Mouse (Mus musculus) v-Abl transformed pro-B cells (cell line): Measurements from ENCODE around the gene Gm49673.
"Not testable (repeated sequence)": the region's sequence is repeated elsewhere in the genome, so short reads cannot be mapped to it uniquely, and the experiment has no call there.

ENCODE experiments used
- in situ Hi-C, 2 experiments: fragments of 400-800 bp; cut with MboI; formaldehyde crosslinking; loops; one replicate each; pipeline ENCODE4 v1.15.1; 2025; ENCODE audit not compliant: unreplicated experiment in 2 of 2

Gm49673 gene

GRCm38 (mm10) chr17:8051247-8051646 is 96.3 kb downstream of the Gm49673 start:
- in situ Hi-C loops, result loop anchor here (5.0 to 25.0 kb wide), 5 partner anchors 136 to 536 kb away; no protein-coding TSS in a partner anchor

DNA sequence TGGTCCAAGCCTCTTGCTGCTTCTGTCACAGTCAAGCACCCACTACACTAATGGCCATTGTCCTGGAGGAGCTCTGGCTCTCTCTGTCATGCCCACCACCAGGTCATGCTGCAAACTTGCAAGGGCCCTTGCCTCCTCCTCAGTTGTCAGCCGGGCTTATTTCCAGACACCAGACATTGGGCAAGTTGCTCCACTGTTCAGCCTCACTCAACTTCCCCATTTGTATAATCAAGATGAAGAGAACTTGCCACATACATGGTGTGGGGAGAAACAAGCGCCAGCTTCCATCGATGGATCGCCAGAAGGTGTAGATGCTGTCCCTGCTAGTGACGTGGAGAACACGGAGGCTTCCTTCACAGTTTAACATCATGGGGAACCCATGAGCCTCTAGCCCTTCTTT is 97.4 kb downstream of the Gm49673 start:
- in situ Hi-C loops, result loop anchor here (5.0 to 25.0 kb wide), 5 partner anchors 137 to 537 kb away; no protein-coding TSS in a partner anchor

DNA sequence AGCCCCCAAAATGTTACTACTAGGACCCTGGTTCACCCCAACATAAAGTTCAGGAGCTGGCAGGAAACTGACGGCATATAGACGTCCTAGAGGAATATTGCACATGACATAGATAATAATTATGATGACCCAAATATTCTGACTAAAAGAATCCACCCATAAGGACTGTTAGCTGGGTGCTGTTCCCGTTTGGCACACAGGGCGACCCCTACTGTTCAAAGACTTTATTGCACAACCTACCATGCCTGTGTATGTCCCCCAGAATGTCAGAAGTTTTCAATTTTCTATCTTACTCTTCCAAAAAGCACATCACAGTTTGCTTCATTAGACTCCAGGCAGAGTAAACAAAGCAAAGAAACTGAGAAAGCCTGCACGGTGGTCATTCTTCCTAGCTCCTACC is 101.4 kb downstream of the Gm49673 start:
- in situ Hi-C loops, result not testable (repeated sequence)

GRCm38 (mm10) chr17:8041197-8041596 is 106.4 kb downstream of the Gm49673 start:
- in situ Hi-C loops, result not testable (repeated sequence)

DNA sequence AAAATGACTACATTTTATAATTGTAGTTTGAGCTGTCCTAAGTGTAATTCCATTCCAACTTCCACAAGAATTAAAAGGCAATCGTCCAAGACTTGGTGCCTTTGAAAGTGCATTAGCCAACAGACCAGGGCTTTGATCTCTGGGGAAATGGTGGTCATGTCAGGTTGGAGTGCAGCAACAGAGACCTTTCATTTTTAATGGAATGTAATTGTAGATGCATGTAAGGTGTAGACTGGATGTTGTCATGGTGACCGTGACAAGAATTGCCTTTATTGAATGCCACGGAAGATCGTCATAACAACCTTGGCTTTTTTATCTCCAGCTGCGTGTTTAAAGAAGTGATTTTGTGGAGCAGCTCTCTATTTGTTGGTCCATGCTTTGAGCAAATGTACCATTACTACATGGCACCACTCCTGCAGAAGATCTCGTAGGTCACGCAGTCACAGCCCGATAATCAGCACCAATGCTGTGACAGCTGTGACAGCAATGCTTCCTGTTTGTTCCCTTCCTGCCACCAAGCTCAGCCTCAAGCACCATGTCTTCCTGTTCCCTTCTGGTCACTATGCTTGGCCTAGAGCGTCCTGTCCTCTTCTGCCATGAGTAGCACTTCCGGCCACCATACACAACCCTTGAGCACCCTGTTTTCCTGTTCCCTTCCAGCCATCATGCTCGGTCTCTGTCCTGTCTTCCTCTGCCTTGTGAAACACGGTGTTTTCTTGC is 107.5 kb downstream of the Gm49673 start:
- in situ Hi-C loops, result not testable (repeated sequence)

GRCm38 (mm10) chr17:8036976-8037375 is 110.6 kb downstream of the Gm49673 start:
- in situ Hi-C loops, result not testable (repeated sequence)
